Mouse (Mus musculus): ENCODE data around the gene 4930502E18Rik.
A peak's percentile ranks its signal among the peaks of the same experiment; 100 is the strongest.
"Not testable (repeated sequence)": the region's sequence is repeated elsewhere in the genome, so short reads cannot be mapped to it uniquely, and the experiment has no call there.

The 4930502E18Rik gene

DNA sequence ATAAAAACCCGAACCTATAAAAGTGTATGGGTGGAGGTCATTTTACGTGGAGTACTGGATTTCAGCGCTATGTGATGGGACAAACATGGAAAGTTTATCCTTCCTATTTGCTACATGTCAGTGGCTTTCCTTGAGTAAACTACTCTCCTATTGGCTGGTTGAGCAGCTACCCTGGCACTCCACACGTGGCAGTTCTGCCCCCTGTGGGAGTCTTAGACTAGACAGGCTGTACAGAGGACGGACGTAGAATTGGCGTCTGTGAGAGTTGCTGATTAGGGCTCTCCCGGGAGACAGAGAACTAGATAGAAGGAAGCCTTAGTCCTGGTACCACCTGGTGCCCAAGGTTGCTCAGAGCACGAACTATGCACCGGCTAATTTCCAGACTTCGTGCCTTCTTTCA is at the start of gene 4930502E18Rik:
Gene 4930502E18Rik, plus strand, starts transcription at position 231 of the 400 bp plus-strand sequence.
- DNase-seq (ENCODE audit: low read depth, low spot score): no peak

DNA sequence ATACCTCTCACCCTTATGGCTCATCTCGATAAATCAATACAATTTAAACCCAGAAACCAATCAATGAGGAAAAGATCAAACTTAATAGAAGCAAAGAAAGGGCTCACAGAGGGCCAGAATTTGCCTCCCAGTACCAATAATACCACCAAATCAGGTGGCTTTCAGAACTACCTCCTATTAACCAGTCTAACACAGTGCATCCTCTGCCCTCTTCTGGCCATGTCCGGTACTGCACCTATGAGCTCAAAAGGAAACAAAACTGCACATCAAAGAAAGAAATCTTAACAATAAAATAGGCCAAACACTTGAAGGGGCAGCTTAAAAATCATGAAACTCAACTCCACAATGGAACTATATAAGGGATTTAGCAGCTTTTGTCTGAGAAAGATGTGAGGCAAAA is 47.7 kb upstream of the 4930502E18Rik start:
- DNase-seq (ENCODE audit: low read depth, low spot score): not testable (repeated sequence)

DNA sequence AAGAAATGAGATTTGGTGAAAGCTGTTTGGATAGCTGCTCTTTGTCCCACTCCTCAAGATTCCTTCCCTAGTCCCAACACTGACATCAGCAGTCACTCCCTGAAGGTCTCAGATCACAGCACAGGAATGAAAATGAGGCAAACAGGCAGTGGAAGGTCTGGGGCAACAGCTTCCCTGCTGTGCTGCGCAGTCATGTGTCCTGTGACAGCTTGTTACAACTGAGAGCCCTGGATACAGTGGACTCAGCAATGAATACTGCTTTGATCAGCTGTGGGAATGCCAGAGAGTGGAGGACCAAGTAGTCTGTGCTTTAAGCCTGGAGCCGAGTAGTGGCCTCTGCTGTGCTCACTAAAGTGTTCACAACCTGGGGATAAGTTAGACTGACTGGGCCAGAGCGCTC is 42.0 kb upstream of the 4930502E18Rik start:
- not testable (repeated sequence) for DNase-seq (ENCODE audit: low read depth, low spot score)

DNA sequence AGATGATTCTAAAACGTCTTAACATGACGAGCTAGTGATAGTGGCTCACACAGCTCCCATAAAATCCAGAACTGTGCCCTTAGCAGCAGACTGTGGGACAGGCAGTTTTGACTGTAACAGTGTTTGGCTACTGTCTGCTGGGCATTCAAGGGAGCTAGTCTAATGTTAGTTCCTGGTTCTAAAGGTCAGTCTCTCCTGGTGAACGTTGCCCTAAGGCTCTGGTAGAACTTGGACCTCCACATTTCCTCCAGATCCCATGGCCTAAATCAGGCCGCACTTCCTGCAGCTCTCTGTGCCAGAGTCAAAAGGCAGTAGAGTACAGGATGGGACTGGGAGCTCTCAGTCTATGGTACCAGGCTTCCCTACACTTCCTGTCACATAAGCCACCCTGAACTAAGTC is 40.0 kb upstream of the 4930502E18Rik start:
- DNase-seq (ENCODE audit: low read depth, low spot score): not testable (repeated sequence)

DNA sequence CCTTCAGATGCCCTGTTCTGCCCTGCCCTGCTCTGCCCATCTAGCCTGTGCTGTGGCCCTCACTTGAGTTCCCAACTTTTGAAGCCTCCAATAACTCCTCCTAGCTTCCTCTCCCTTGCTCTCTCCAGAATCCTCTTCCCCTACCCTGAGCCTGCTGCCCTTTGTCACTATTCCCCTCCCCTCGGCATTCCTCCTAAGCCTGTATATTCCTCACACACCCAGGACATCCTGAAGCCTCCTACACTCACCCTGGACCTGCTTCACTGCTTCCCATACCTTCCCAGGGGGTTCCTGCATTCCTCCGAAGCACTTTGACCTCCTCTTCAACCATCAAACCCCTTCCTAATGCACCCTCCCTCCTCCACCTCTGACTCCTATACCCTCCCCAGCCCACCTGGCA is 32.6 kb upstream of the 4930502E18Rik start:
- DNase-seq (ENCODE audit: low read depth, low spot score): no peak

DNA sequence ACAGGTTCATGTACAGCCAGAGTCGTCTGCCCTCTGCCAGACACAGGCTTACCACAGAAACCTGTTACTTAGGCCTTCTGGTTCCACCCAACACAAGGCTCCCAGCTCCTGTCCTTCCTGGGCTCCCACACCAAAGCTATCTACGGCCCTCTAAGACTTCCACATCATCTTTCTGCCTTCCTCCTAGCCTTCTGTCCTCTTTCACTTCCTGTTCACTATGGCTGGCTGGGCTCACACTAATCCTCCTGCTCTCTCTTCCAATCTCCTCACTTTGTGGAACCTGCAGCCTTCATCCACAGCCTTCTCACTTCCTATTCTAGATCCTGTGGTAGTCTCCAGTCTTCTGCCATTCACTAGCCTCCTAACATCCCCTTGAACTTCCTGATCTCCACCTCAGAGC is 31.5 kb upstream of the 4930502E18Rik start:
- no peak for DNase-seq (ENCODE audit: low read depth, low spot score)

DNA sequence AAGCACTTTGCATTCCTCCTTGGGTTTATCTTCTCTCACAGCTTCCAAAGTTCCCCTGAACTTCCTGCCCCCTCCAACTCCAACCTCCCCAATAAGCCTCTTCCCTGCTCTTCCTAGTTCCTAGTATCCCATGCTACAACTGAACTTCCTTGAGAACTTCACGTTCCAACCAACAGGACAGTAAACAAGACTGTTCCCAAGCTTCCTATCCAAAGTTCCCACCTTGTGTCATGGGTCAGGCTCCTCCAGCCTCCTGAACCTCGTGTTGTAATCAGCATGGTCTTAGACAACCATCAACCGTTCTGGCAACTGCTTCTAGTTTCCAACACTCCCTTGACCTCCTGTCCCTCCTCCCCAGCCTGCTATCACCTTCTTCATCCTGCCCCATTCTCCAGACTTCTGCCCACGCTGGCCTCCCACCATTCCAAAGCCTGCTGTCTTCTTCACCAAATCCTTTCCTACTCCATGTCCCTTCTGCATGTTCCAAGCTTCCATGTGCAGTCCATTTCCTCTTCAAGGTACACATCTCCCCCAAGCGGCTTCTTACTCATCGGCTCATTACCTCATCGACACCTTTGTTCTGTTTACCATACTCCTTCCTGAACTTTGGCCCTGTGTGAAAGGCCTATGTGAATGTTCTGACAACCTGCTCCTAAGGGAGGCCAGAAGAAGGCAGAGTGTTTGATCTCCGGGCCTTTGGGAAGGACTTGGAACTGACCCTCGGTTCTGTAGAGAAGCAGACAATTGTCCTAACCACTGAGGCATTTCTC is 30.4 kb upstream of the 4930502E18Rik start:
- DNase-seq (ENCODE audit: low read depth, low spot score): no peak

DNA sequence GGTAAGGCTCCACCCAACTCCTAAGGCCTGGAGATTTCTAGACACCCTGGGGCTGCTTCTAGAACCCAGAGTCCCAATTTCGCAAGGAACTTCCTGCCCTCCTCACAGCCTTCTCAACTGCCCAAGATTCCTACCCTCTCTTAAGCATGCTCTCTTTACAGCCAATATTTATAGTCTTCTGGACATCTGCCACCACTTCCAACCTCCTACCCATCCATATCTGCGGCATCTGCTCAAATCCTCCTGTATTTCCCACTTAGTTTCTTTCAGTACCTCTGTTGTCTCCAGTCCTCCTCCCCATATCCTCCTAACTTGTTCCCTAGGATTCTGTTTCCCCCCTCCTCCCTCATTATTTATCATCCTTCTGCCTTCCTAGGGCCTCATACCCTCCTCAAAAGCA is 25.4 kb upstream of the 4930502E18Rik start:
- no peak for DNase-seq (ENCODE audit: low read depth, low spot score)

DNA sequence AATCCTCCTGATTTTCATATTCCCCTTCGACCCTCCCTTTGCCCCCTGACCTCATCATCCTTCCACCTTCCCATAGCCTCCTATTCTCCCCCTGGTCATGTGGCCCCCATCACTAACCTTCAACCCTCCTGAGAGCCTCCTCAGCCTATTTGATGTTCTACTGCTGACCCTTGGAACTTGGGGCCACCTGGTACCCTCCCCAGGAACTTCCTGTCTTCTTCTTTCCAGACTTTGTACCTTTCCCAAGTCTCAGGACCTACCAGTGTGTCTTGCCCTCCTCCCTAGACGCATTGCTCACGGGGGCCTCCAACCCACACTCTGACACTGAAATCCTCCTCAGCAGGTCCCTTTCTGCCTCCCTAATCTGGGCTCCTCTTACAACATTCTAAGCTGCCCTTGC is 22.0 kb upstream of the 4930502E18Rik start:
- no peak for DNase-seq (ENCODE audit: low read depth, low spot score)

DNA sequence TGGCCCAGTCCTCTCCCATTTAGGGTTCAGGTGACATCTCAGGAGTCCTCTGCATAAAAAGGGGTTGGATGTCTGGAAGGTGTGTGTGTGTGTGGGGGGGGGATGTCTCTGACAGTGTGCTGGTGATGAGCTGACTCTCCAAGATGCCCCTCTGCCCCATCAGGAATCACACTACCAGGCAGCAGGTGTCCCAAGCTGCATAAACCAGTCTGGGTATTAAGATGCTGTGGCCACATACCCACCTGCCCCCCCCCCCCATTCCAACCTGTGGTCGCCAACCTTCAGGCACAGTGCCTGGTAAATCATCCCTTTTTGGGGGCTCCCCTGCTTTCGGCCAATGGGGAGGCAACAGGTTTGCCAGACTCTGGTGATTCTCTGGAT is 8.7 kb upstream of the 4930502E18Rik start:
- no peak for DNase-seq (ENCODE audit: low read depth, low spot score)

DNA sequence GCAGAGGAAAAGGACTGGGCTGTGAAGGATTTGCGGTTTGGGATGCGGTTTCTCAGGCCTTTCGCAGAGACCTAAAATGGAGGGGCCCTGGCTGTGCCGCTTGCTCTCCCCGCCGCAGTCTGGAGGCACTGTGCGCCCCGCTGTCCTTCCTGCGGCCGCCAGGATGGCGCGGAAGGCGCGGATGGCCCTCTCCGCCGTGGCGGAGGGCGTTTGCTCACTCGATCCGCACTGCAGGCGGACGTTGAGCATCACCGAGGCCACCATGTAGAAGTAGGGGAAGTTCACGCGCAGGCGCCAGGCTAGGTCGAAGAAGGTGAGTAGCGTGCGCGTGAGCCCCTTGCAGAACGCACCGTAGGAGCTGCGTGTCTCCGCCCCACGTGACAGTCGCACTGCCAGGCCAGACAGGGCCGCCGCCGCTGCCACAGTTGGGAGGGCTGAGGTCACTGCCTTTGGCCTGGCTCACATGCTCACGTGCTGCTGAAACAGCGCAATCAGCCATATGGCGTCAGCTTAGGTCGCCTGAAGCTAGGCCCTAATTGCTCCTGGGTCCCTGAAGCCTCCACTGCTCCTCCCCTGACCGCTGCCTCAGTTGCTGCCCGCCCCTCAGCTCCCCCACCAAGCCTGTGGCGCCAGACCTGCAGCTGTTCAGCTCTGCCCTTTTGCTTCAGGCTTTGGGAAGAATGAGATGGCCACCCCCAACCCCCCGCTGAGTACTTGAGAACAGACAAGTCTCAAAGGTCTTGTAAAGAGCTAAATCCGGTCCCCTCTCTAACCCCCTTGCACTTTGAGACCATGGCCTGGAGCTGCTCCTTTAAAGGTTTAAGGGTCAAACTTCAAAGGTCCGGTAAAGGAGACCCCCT is 8.1 kb upstream of the 4930502E18Rik start:
- peak; percentile 66 for DNase-seq (ENCODE audit: low read depth, low spot score)

DNA sequence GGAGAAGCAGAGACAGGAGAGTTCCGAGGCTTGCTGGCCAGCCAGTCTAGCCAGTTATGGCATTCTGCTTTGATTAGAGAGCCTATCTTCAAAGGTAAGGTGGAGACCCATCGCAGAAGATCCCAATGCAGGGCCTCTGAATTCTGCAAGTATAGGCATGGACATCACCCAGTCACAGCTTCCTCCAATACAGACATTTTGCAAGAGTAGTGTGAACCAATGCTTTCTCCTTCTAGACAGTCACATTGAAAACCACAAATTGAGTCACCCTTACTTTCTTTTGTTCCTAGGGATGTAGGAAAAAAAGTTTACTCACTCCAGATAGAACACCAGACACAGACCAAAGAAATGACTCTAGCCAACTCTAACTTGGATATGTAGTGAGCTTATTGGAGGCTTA is 4.3 kb downstream of the 4930502E18Rik start:
- no peak for DNase-seq (ENCODE audit: low read depth, low spot score)

DNA sequence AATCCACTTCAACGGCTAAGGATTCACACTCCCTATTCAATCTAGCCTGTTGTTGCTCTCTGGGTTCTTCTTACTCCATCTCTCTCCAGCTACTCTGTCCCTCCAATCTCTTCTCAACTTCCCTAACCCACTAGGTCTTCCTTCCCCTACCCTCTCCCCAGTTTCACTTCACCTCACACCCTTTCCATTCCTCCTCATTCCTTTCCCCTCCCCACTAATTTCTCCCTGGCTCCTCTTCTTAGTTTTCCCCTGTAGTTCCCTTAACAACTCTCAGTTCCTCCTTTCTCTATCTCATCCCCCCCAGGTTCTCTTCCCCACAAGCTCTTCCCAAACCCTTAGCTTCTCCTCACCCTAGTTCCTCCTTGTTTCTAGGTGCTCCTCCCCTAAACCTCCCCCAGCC is 28.2 kb downstream of the 4930502E18Rik start:
- no peak for DNase-seq (ENCODE audit: low read depth, low spot score)

DNA sequence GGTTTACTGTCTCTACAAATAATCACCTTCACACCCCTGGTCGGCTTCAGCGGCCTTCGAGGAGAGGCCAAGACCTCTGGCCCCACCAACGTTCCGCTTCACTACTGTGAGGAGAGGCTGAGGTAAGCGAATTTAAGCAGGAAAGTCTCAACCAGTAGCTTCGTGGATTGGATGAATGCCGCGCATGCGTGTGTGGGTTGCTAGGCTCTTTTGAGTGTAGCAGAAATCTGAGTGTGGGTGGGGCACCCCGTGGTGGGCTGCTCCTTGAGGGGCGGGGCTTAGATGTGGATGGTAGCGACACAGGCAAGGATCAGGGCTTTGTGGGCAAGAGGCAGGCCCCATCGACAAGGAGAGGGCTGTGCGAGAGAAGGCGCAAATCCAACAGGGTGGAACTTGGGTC is 33.1 kb downstream of the 4930502E18Rik start, which contains the start of gene 1700013H16Rik:
Gene 1700013H16Rik, minus strand, starts transcription at position 96 of the 400 bp plus-strand sequence.
- DNase-seq (ENCODE audit: low read depth, low spot score): no peak

DNA sequence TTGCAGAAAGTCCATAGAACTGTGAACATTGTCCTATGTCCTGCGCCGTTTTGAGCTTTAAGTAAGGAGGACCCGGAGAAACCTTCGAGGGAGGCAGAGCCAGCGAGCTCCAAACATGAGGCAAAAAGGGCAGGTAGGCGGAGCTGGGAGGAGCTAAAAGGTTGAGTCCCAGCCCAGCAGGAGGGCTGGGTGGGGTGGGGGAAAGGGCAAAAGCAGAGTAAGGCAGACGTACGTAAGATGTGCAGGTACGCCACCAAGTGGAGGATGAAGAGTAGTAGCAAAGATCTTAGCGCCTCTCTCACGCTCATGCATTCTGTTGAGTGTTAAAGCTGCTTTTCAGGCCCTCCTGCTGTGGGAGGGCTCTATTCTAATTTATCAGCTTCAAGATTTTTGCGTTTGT is 51.6 kb downstream of the 4930502E18Rik start, which contains the start of gene Zfp36l3:
Gene Zfp36l3, minus strand, starts transcription at position 119 of the 400 bp plus-strand sequence.
- DNase-seq (ENCODE audit: low read depth, low spot score): no peak

Measured in mesoderm, embryonic 11.5 days (tissue).